Mouse (Mus musculus): Measurements from ENCODE around the gene Iqcg.
A peak's percentile ranks its signal among the peaks of the same experiment; 100 is the strongest.

The Iqcg gene

GRCm38 (mm10) chr16:33053141-33053540 is 2.9 kb downstream of the Iqcg start:
- no peak for DNase-seq (ENCODE audit: low spot score in 2 of 2)

- no peak for DNase-seq (ENCODE audit: low spot score in 2 of 2)
Measured at GRCm38 (mm10) chr16:33049809-33050208, 6.2 kb downstream of the Iqcg start.

DNA sequence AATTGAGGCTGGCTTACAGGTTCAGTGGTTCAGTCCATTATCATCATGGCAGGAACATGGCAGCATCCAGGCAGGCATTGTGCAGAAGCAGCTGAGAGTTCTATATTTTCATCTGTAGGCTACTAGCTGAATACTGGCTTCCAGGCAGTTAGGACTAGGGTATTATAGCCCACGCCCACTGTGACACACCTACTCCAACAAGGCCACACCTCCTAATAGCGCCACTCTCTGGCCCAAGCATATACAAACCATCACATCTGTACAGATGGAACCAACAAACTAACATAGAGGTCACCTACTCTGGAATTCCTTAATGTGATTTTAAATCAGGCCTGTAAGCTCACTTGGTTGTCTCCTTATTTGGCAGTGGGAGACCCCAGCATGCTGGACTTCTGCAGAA is 7.3 kb downstream of the Iqcg start:
- no peak for DNase-seq (ENCODE audit: low spot score in 2 of 2)

DNA sequence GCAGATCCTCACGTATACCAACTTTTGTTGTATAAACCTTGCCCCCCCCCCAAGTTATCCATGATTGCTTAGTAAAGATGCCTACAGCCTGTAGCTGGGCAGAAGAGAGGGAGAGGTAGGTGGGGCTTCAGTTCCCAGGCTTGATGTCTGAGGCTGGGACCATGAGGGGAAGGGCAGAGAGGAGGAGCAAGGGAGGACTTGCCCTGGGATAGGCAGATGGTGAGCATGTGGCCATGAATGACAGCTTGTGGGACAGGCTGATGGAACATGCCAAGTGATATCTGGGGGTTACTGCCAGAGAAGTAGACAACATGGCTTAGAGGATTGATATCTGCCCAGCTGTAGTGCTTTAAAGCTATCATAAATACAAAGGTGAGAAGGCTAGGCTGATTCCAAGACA is 8.0 kb downstream of the Iqcg start:
- DNase-seq (ENCODE audit: low spot score in 2 of 2), result no peak

DNA sequence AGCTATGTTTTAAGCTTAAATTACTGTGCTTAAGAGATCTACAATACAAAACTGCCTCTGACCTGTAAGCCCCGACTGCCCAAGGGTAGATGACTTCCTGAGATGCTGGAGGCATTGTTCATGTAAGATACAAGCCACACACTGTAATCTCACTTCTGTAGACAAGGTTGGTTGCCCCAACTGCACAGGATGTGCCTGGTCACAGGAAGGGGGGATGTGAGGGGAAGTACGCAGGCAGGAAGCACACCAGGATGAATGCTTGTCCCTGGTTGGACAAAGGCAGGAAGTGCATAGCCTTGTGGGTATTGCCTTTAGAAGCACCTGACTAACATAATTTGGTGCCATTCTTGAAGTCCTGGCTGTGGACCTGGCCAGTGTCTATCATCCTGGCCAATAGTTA is 12.8 kb downstream of the Iqcg start:
- DNase-seq (ENCODE audit: low spot score in 2 of 2), result peak in 1 of 2 experiments; percentile 22

- DNase-seq (ENCODE audit: low spot score in 2 of 2), result no peak
Measured at GRCm38 (mm10) chr16:33042682-33043081, 13.3 kb downstream of the Iqcg start.

GRCm38 (mm10) chr16:33036006-33036405 is 20.0 kb downstream of the Iqcg start:
- DNase-seq (ENCODE audit: low spot score in 2 of 2), result no peak

GRCm38 (mm10) chr16:33026357-33026756 is 29.7 kb downstream of the Iqcg start:
- no peak for DNase-seq (ENCODE audit: low spot score in 2 of 2)

DNA sequence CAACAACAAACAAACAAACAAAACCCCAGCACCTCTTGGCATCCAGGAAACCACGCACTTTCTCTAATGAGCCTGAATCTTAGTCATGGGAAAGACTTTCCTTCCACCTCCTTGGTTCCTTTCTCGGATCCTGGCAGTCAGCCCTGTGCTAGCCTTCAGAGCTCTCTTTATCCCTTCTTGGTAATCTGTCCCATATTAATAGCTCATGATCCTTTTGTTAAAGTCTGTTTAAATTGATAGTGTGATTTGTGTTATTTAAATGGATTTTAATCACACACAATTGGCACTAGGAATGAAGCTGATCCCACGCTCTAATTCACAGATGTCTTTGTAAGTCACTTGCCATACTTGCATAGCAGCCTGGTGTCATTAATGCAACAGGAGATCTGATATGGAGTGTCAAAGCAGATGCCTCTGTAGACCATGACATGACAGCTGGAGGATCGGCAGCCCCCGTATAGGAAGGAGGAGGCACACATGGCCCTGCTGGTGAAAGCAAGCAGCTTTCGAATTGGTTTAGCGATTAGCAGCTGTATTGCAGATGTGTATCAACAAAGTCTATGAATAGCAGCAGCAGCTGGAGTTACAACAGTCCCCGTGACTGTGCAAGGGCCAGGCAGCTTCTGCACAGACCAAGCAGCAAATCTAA is 31.4 kb downstream of the Iqcg start:
- DNase-seq (ENCODE audit: low spot score in 2 of 2), result no peak

DNA sequence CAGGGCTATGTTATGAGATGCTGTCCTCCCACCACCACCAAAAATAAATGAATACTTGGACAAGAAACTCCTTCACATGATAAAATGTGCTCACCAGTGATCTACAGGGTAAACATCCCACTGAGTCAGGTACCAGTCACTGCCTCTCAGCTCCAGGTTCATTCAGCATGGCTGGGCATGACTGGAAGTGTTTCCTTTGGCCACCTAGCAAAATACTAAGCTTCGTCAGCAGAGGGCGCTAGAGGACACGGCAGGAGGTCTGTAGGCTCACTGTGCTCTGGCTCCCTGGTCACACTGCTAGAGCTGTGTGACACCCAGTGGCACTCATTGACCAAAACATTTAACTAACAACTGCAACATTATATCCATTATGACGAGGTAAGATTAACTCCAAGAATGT is 32.3 kb downstream of the Iqcg start:
- peak; percentile 69 to 71 for DNase-seq (ENCODE audit: low spot score in 2 of 2)

- DNase-seq (ENCODE audit: low spot score in 2 of 2), result no peak
Measured at GRCm38 (mm10) chr16:33021381-33021780, 34.6 kb downstream of the Iqcg start.

GRCm38 (mm10) chr16:33019117-33019770 is 36.8 kb downstream of the Iqcg start:
- DNase-seq (ENCODE audit: low spot score in 2 of 2), result no peak

DNA sequence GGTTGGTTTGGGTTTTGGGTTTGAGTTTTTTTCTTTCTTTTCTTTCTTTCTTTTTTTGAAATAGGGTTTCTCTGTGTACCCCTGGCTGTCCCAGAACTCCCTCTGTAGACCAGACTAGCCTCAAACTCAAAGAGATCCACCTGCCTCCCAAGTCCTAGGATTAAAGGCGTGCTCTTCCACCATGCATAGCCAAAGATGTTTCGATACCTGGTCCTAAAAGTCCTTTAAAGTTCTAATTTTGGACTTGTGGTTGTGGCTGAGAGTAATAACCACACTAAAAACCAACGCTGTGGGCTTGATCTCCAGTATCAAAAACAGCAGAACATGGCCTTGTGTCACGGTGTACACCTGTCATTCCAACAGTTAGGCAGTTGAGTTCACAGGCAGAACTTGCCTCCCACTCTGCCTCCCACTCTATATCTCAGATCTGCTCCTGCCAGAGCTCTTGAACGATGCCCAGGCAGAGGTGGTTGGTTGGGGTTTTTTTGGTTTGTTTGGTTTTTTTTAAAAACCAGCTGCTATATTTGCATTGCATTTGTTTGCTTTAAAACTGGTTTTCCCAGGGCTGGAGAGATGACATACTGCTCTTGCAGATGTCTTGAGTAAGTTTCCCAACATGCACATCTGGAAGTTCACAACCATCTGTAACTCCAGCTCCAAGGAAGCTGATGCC is 38.2 kb downstream of the Iqcg start:
- no peak for DNase-seq (ENCODE audit: low spot score in 2 of 2)

DNA sequence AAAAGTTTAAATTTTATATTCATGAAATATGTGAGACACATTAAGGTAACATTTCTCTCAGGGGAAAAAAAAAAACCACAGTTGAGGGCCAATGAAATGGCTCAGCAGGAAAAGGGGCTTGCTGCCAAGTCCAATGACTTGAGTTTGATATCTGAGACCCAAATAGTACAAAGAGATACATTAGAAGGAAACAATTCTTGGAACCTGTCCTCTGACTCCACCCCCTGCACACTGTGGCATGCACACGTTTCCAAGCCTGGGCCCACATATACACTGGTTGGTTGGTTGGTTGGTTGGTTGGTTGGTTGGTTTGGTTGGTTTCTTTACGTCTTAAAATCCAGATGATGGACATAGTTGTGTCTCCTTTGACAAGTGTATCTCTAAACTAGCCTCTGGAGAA is 40.0 kb downstream of the Iqcg start:
- no peak for DNase-seq (ENCODE audit: low spot score in 2 of 2)

DNA sequence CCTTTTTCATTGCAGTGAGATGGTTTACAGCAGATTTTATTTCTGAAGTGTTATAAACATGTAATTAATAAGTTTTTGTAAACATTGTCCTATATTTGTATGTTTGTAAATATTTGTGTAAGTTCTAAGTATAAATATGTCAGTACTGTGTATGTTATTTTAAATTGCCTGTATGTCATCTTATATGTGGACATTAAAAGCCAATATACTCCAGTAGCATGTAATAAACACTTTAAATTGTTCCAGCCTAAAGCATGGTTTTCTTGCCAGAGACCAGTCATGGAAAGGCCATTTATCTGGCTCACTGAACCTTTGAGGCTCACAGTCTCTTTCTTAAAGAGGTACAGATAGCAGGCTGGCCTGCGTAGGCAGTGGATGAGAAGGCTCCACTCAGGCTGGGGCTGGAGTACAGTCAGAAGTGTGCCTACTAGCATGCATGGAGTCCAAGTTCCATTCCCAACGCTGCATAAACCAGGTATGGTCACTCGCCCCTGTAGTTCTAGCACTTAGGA is 40.6 kb downstream of the Iqcg start:
- DNase-seq (ENCODE audit: low spot score in 2 of 2), result no peak

DNA sequence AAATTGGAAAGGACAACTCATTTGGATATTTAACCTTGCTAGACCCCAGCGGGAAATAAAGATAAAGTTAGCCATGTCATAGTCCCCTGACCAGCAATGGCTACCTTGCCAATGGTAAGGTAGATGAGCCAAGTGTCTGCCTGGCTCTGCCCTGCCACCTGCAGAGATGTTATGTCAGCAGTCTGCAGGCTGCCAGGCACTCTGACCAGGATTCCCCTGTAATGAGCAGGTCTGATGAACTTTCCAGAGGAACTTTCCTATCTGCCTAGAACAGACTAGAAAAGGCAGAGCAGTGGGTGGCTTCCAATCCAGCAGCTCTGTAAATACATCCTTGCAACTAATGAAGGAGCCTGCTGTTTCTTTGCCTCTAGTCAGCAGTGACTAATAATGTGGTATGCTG is 41.1 kb downstream of the Iqcg start:
- no peak for DNase-seq (ENCODE audit: low spot score in 2 of 2)

- DNase-seq (ENCODE audit: low spot score in 2 of 2), result no peak
Measured at GRCm38 (mm10) chr16:33013801-33014200, 42.2 kb downstream of the Iqcg start.

GRCm38 (mm10) chr16:33010166-33010565 is 45.9 kb downstream of the Iqcg start:
- DNase-seq (ENCODE audit: low spot score in 2 of 2), result no peak

- no peak for DNase-seq (ENCODE audit: low spot score in 2 of 2)
Measured at GRCm38 (mm10) chr16:33007436-33007835, 48.6 kb downstream of the Iqcg start.

GRCm38 (mm10) chr16:33006888-33007287 is 49.1 kb downstream of the Iqcg start:
- no peak for DNase-seq (ENCODE audit: low spot score in 2 of 2)

DNA sequence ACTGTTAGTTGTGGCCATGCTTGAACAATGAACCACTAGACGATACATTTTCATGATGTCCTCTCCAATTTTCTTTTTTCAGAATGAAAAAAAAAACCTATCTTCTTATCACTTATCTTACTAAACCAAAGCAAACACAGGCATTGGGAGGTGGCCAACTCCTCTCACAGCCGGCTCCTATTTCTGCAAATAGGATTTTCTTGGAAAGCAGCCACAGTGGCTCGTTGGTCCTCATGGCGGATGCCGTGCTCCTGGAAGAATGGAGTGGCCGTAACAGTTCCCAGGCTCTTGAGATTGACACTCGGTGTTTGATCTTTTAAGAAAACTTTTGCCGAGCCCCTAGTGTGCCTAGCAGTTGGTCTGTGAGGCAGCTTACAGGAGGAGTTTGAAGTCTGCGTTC is 50.8 kb downstream of the Iqcg start:
- DNase-seq (ENCODE audit: low spot score in 2 of 2), result no peak

DNA sequence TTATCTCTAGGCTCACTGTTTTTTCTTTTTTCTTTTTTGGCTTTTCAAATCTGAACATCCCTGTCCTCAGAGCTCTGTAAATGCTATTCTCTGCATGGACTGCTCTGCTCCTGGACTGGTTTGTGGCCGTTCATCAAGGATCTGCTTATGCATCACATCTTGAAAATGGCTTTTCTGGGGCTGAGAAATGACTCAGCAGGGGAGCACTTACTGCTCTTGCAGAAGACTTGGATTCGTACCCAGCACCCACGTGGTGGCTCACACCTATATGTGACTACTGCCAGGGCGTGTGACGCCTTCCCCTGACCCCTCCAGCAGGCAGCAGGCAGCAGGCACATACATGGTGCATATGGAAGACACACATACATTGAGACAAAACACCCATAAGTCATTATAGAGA is 63.9 kb downstream of the Iqcg start:
- no peak for DNase-seq (ENCODE audit: low spot score in 2 of 2)

DNA sequence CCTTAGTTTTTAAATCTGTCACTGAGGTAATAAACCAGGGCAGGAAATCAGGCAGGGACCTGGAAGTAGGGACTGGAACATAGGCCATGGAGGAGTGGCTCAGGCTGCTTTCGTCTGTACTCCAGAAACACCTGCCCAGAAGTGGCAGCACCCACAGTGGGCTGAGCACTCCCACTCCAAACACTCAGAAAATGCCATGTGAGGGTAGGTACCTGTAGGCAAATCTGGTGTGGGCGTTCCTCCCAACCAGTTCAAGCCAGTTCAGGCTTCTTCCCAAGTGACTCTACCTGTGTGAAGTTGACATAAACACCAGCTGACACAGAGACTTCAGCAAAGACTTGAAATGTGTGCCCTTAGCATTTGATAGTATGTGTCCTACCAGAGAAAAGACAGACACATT is 71.4 kb downstream of the Iqcg start:
- DNase-seq (ENCODE audit: low spot score in 2 of 2), result no peak

Data from spleen, postnatal 36 days (tissue).